Mouse (Mus musculus) CD4-positive naive resting alpha-beta T cell, adult 57 days (primary cell): Measurements from ENCODE around the gene Acap2. TPM values are rescaled to one million over a fixed set of nuclear protein-coding genes. Genes with fewer than 3 reads are reported as not detected.

Experiments used
- total RNA-seq: library from RNA; stranded (reverse); gene quantifications from one replicate; pipeline ENCODE4 v1.2.4, GENCODE M21; 2023

Acap2 gene
- total RNA-seq: 48.9 TPM

DNA sequence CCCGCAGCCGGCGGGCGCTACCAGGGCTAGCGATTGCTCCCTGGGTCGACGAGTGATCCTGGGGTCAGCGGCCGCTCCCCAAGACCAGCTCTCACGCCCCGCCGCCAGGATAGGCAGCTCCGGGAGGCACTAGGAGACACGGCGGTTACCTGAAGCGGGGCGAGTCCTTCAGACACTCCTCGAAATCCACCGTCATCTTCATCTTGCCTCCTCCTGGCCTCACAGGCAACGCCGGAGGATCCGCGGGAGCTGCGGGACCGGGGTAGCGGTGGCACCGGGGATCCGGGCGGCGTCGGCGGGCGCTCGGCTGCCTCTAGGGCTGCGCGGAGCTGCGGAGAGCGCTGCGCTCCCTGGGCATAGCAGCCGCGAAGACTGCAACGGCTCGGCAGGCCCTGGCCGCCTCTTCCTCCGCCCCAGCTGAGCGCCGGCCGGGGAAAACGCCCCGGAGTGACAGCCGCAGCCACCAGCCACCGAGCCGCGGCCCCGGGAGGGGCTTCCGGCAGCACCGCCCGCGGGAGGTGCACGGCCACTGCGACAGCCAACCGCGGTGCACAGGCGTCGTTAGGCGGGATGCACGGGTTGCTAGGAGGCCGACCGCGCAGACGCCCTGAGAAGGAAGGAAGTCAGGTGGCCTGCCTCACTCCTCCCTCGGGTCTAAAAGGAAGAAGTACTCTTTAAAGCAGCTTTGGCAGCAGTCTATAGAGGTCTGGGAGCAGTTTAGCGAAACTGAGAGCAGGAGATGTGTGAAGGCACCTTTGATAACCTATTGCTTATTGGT is at the start of gene Acap2:
Acap2 (minus strand) TSS at position 456 of the 778 bp plus-strand sequence.

DNA sequence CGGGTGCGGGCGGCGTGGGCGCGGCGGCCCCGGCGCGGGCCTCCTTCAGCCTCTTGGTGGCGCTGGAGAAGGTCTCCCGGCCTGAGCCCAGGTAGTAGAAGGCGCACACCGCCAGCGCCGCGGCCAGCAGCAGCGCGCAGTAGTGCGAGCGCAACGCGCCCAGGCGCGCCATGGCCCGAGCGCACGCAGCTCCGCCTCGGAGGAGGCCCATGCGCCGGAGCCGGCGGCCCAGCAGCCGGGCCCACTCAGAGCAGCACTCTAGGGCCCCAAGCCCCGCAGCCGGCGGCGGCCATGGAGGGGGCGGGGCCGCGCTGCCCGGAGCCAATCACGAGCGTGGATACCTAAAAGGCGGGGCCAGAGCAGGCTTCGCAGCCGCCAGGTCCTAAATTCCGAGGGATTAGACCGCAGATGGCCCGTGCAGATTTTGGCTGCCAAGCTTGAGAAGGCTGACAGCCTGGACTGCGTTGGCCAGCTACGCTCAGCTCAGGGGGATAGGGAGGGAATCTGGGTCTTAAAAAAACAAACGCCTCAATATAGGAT is 119.8 kb downstream of the Acap2 start, which contains the start of gene Xxylt1:
Xxylt1 (minus strand) TSS at position 308 of the 540 bp plus-strand sequence.

Other genes with a start within 250 kb of the Acap2 start
- gene Xxylt1, start 119.8 kb downstream of the Acap2 start, total RNA-seq: 17.4 TPM
- gene Ppp1r2, start 74.0 kb upstream of the Acap2 start, total RNA-seq: 38.9 TPM
- gene Apod, start 113.6 kb upstream of the Acap2 start, total RNA-seq: not detected
- 49.0 TPM for gene Bdh1, start 221.0 kb upstream of the Acap2 start, total RNA-seq